Mouse (Mus musculus) kidney, embryonic 14.5 days (tissue): ENCODE data around the gene Prl3c1. TPM values are rescaled to one million over a fixed set of nuclear protein-coding genes. Genes with fewer than 3 reads are reported as not detected.
"Not testable (repeated sequence)": the region's sequence is repeated elsewhere in the genome, so short reads cannot be mapped to it uniquely, and the experiment has no call there.

Experiments used
- ATAC-seq: fragments of 200-750 bp; cut with Nextera tagmentation; 2 replicates; pipeline ENCODE4 v1.8.0; 2017; ENCODE audit warnings: moderate number of reproducible peaks, mild to moderate bottlenecking, moderate TSS enrichment, moderate library complexity; ENCODE audit not compliant: low FRiP score, low TSS enrichment
- H3K27ac ChIP-seq: fragments of 300-500 bp; sonication (generic); 2 replicates; pipeline ENCODE4 v1.5.1; 2014; ENCODE audit warnings: low read depth, mild to moderate bottlenecking, low read length, moderate library complexity, mixed read lengths
- H3K27me3 ChIP-seq: fragments of 300-500 bp; sonication (generic); 2 replicates; pipeline ENCODE4 v1.6.1; 2014; ENCODE audit warnings: mild to moderate bottlenecking, low read length; ENCODE audit not compliant: control insufficient read depth, insufficient read depth
- H3K36me3 ChIP-seq: fragments of 300-500 bp; sonication (generic); 2 replicates; pipeline ENCODE4 v1.6.1; 2014; ENCODE audit warnings: low read length, mixed read lengths; ENCODE audit not compliant: control insufficient read depth, insufficient read depth
- H3K4me1 ChIP-seq: fragments of 300-500 bp; sonication (generic); 2 replicates; pipeline ENCODE4 v1.6.1; 2014; ENCODE audit warnings: low read length, mixed read lengths; ENCODE audit not compliant: control insufficient read depth, insufficient read depth
- H3K4me2 ChIP-seq: fragments of 300-500 bp; sonication (generic); replicated peaks from 2 replicates; pipeline ENCODE4 v1.6.1; 2014; ENCODE audit warnings: low read depth, mild to moderate bottlenecking, low read length
- H3K4me3 ChIP-seq: fragments of 300-500 bp; sonication (generic); 2 replicates; pipeline ENCODE4 v1.5.1; 2014; ENCODE audit warnings: mild to moderate bottlenecking, low read length
- H3K9ac ChIP-seq: fragments of 300-500 bp; sonication (generic); 2 replicates; pipeline ENCODE4 v1.6.1; 2014; ENCODE audit warnings: low read depth, mild to moderate bottlenecking, low read length, moderate library complexity
- H3K9me3 ChIP-seq: fragments of 300-500 bp; sonication (generic); 2 replicates; pipeline ENCODE4 v1.6.1; 2016; ENCODE audit warnings: low read length; ENCODE audit not compliant: control insufficient read depth
- WGBS: fragments of 180-500 bp; shearing (Covaris S2); extraction: QIAGEN DNeasy Blood & Tissue Kit; methylation state at CpG from one replicate; pipeline ENCODE4 v1.1.7; 2014; 5-methylcytosine and 5-hydroxymethylcytosine counted together
- polyA plus RNA-seq: library from polyadenylated mRNA; unstranded; fragments of >200 nt; fragmentation: Nextera tagmentation; extraction: Ambion mirVana; gene quantifications from 2 replicates; pipeline ENCODE4 v1.2.1, GENCODE M21; 2014

Gene Prl3c1
- not detected in 2 replicates for polyA plus RNA-seq

GRCm38 (mm10) chr13:27196359-27196758, at the start of gene Prl3c1:
Gene Prl3c1, plus strand, starts transcription at chr13:27196659.
- Histone ChIP-seq H3K27me3 (no peaks in the 10 kb centered on the region), H3K4me3 (no peak within 1 kb of the TSS), H3K36me3 (no peaks in the 10 kb centered on the region), H3K4me2 (no peak within 1 kb of the TSS), H3K4me1 (no peaks in the 10 kb centered on the region), H3K9me3 (no peaks in the 10 kb centered on the region), H3K9ac (no peak within 1 kb of the TSS), H3K27ac (no peak within 1 kb of the TSS)
- 86% methylated on average over 1 of the region's 1 CpGs for WGBS
- ATAC-seq, result no peak

GRCm38 (mm10) chr13:27148264-27148663, 48.2 kb upstream of the Prl3c1 start:
- H3K4me2 ChIP-seq, result no peak overlapping the region
- H3K4me3 ChIP-seq, result no peak overlapping the region
- H3K36me3 ChIP-seq, result no peaks in the 10 kb centered on the region
- H3K9me3 ChIP-seq, result no peaks in the 10 kb centered on the region
- no peaks in the 10 kb centered on the region for H3K4me1 ChIP-seq
- whole genome bisulfite sequencing, result 61% methylated on average over 1 of the region's 1 CpGs
- no peaks in the 10 kb centered on the region for H3K27me3 ChIP-seq
- H3K9ac ChIP-seq, result no peak overlapping the region
- H3K27ac ChIP-seq, result no peak overlapping the region
- ATAC-seq, result no peak

- not testable (repeated sequence) for H3K4me2 ChIP-seq, ATAC-seq, H3K9ac ChIP-seq, H3K4me1 ChIP-seq, H3K27ac ChIP-seq, H3K4me3 ChIP-seq, H3K27me3 ChIP-seq, H3K9me3 ChIP-seq, H3K36me3 ChIP-seq
- 100% methylated on average over 1 of the region's 3 CpGs for WGBS
These were observed 40.0 kb upstream of the Prl3c1 start, which contains the start of gene Prl3d3 for GRCm38 (mm10) chr13:27156490-27156889. Gene Prl3d3, plus strand, starts transcription at chr13:27156790.

- H3K9me3 ChIP-seq, result no peaks in the 10 kb centered on the region
- H3K4me1 ChIP-seq, result no peaks in the 10 kb centered on the region
- H3K27ac ChIP-seq, result no peak within 1 kb of the TSS
- no peaks in the 10 kb centered on the region for H3K36me3 ChIP-seq
- WGBS, result 100% methylated on average over 1 of the region's 1 CpGs
- no peak for ATAC-seq
- no peaks in the 10 kb centered on the region for H3K27me3 ChIP-seq
- H3K4me3 ChIP-seq, result no peak within 1 kb of the TSS
- no peak within 1 kb of the TSS for H3K9ac ChIP-seq
- H3K4me2 ChIP-seq, result no peak within 1 kb of the TSS
These were observed 45.1 kb downstream of the Prl3c1 start, which contains the start of gene Prl3b1 for GRCm38 (mm10) chr13:27241547-27241946. Gene Prl3b1, plus strand, starts transcription at chr13:27241847.

Other genes with a start within 250 kb of the Prl3c1 start
- gene Prl, start 139.1 kb upstream of the Prl3c1 start, polyA plus RNA-seq, result not detected in 2 replicates
- gene Prl3d1, start 102.5 kb upstream of the Prl3c1 start, polyA plus RNA-seq, result not detected in 2 replicates
- not detected in 2 replicates for gene Prl3d2, start 75.0 kb upstream of the Prl3c1 start, polyA plus RNA-seq
- not detected in 2 replicates for gene Prl3d3, start 39.9 kb upstream of the Prl3c1 start, polyA plus RNA-seq
- 1.1 TPM in 2 replicates for gene Prl3b1, start 45.2 kb downstream of the Prl3c1 start, polyA plus RNA-seq
- gene Prl3a1, start 62.8 kb downstream of the Prl3c1 start, polyA plus RNA-seq, result not detected in 2 replicates
- gene Prl6a1, start 116.0 kb downstream of the Prl3c1 start, polyA plus RNA-seq, result not detected in 2 replicates
- gene Prl8a2, start 149.0 kb downstream of the Prl3c1 start, polyA plus RNA-seq, result not detected in 2 replicates
- gene Prl2b1, start 194.2 kb downstream of the Prl3c1 start, polyA plus RNA-seq, result not detected in 2 replicates
- gene Prl8a6, start 242.0 kb downstream of the Prl3c1 start, polyA plus RNA-seq, result not detected in 2 replicates